Mouse (Mus musculus) heart, postnatal 0 days (tissue): ENCODE measurements around the gene Uspl1.

Source experiments
- CTCF ChIP-seq: IDR thresholded peaks from 2 replicates; pipeline ENCODE4 v1.5.1; 2016; ENCODE audit warnings: antibody characterized with exemption, control low read depth, low read depth
- EP300 ChIP-seq: IDR thresholded peaks from 2 replicates; pipeline ENCODE4 v1.6.1; 2016; ENCODE audit warnings: antibody characterized with exemption, low read depth

DNA sequence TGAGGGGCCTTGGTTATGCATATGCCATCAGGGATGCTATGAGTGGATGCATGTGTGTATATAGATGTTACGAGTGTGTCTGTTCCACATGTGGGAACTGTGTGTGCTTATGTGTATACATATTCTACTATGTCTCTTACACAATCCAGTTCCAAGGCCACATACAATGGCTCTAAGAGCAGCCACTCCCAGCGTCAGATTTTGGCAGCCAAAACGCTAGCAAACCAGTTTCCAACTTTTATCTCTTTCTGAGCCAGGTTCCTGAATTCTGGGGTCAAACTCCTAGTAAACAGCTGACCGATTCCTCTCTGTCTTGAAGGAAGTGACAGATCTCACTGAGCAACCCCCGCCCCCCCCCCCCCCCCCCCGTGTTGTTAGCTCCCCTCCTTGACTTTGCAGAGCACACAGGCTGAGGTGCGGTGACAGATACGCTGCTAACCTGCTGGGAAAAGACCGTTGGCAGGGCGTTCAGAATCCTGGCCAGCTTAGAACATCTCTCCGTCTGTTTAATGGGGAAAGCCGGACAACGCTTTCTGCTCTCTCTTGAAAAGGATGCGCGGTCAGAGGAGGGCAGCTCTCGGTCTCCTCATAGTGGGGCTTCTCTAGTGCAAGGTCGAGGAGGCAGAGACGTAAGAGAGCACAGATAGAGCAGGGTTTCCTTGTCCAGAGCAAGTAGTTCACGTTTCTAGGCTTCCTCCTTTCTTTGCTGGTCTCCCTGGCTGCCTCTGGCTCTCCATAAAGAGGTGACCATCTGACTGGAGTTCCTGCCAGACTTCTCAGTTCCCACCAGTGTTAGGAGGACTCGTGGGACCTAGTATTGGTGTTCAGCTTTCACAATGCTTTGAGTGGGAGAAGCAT, 63.1 kb downstream of the Uspl1 start:
- no peak for TF ChIP-seq CTCF
- TF ChIP-seq EP300: no peak
